Mouse (Mus musculus) embryonic stem cell, embryonic (primary cell): Measurements from ENCODE around the gene Dhx32.

Experiments used
- CTCF ChIA-PET, 4 experiments: fragments of 300-600 bp in 2 of 4; fragments of 350-600 bp in 2 of 4; sonication (Branson Sonifier 250); formaldehyde crosslinking; loops; one replicate each; lab custom pipeline; 2022; ENCODE audit warnings: inconsistent platforms in 2 of 4; lab: Charles Lee
- POLR2A ChIA-PET, 4 experiments: fragments of 300-600 bp in 2 of 4; fragments of 350-600 bp in 2 of 4; sonication (Branson Sonifier 250); formaldehyde crosslinking; loops; one replicate each; lab custom pipeline; 2022; ENCODE audit warnings: antibody characterized with exemption in 4 of 4, inconsistent platforms in 1 of 4; lab: Charles Lee

The Dhx32 gene

GRCm38 (mm10) chr7:133782717-133783435 lies at the start of gene Dhx32:
Gene Dhx32, minus strand, starts transcription at chr7:133782726.
- CTCF ChIA-PET = interaction anchor here in 2 of 4 experiments (0.6 to 1.1 kb wide), 3 partner anchors 19 to 23 kb away, joined by 3 to 5 read pairs (median 4); no protein-coding TSS in a partner anchor
- POLR2A ChIA-PET = interaction anchor here in 1 of 4 experiments (0.6 to 15.8 kb wide), 3 partner anchors 11 to 38 kb away, joined by 3 to 224 read pairs (median 5); no protein-coding TSS in a partner anchor

GRCm38 (mm10) chr7:133829579-133829978 lies 47.1 kb upstream of the Dhx32 start:
- CTCF ChIA-PET = interaction anchor here in 1 of 4 experiments (1.1 kb wide), 1 partner anchor 8 kb away, joined by 3 read pairs; no protein-coding TSS in a partner anchor

GRCm38 (mm10) chr7:133828514-133828913 lies 46.0 kb upstream of the Dhx32 start:
- ChIA-PET CTCF (interaction anchor here in 1 of 4 experiments (1.4 kb wide), 1 partner anchor 395 kb away, joined by 5 read pairs; no protein-coding TSS in a partner anchor), POLR2A (interaction anchor here in 1 of 4 experiments (0.7 kb wide), 1 partner anchor 297 kb away, joined by 3 read pairs; no protein-coding TSS in a partner anchor)

More at GRCm38 (mm10) chr7:133829579-133829978, 47.1 kb upstream of the Dhx32 start:
- POLR2A ChIA-PET = interaction anchor here in 2 of 4 experiments (0.5 to 1.1 kb wide), 2 partner anchors 9 to 37 kb away, joined by 3 read pairs; no protein-coding TSS in a partner anchor

- POLR2A ChIA-PET = no interaction called here
- CTCF ChIA-PET = interaction anchor here in 3 of 4 experiments (0.6 to 2.1 kb wide), 13 partner anchors 9 to 1459 kb away, joined by 3 to 19 read pairs (median 4); no protein-coding TSS in a partner anchor
These were observed 42.1 kb upstream of the Dhx32 start for GRCm38 (mm10) chr7:133824579-133824978.

GRCm38 (mm10) chr7:133823751-133824150 lies 41.2 kb upstream of the Dhx32 start:
- ChIA-PET POLR2A (interaction anchor here in 3 of 4 experiments (0.5 to 1.2 kb wide), 3 partner anchors 48 to 139 kb away, joined by 3 to 4 read pairs (median 3); partner anchors contain the start of gene Fank1 (in 1 of the 3)), CTCF (interaction anchor here in 3 of 4 experiments (0.6 to 2.1 kb wide), 14 partner anchors 8 to 1011 kb away, joined by 3 to 19 read pairs (median 3); no protein-coding TSS in a partner anchor)

- ChIA-PET CTCF (interaction anchor here in 1 of 4 experiments (0.5 kb wide), 1 partner anchor 145 kb away, joined by 3 read pairs; no protein-coding TSS in a partner anchor), POLR2A (interaction anchor here in 1 of 4 experiments (1.0 kb wide), 1 partner anchor 20 kb away, joined by 3 read pairs; no protein-coding TSS in a partner anchor)
These were observed 30.8 kb upstream of the Dhx32 start for GRCm38 (mm10) chr7:133813331-133813730.

- POLR2A ChIA-PET = no interaction called here
- CTCF ChIA-PET = interaction anchor here in 1 of 4 experiments (0.5 kb wide), 1 partner anchor 144 kb away, joined by 3 read pairs; no protein-coding TSS in a partner anchor
These were observed 30.4 kb upstream of the Dhx32 start for GRCm38 (mm10) chr7:133812927-133813326.

- ChIA-PET POLR2A (interaction anchor here in 1 of 4 experiments (0.5 kb wide), 1 partner anchor 12 kb away, joined by 4 read pairs; no protein-coding TSS in a partner anchor), CTCF (interaction anchor here (0.5 to 1.9 kb wide), 13 partner anchors 10 to 763 kb away, joined by 3 to 11 read pairs (median 3); no protein-coding TSS in a partner anchor)
These were observed 23.2 kb upstream of the Dhx32 start for GRCm38 (mm10) chr7:133805614-133806175.

GRCm38 (mm10) chr7:133801823-133802222 lies 19.3 kb upstream of the Dhx32 start:
- ChIA-PET CTCF (no interaction called here), POLR2A (no interaction called here)

- CTCF ChIA-PET = interaction anchor here in 1 of 4 experiments (0.6 kb wide), 1 partner anchor 55 kb away, joined by 17 read pairs; no protein-coding TSS in a partner anchor
These were observed 17.4 kb upstream of the Dhx32 start for GRCm38 (mm10) chr7:133799928-133800327.

GRCm38 (mm10) chr7:133794720-133795119 lies 12.2 kb upstream of the Dhx32 start:
- POLR2A ChIA-PET = interaction anchor here in 2 of 4 experiments (0.7 to 3.6 kb wide), 4 partner anchors 12 to 157 kb away, joined by 4 to 12 read pairs (median 4); partner anchors contain the start of genes Dhx32 (in 1 of the 2) and Edrf1 (in 1 of the 2)
- CTCF ChIA-PET = interaction anchor here in 1 of 4 experiments (0.7 kb wide), 1 partner anchor 84 kb away, joined by 3 read pairs; no protein-coding TSS in a partner anchor

More at GRCm38 (mm10) chr7:133799928-133800327, 17.4 kb upstream of the Dhx32 start:
- POLR2A ChIA-PET = interaction anchor here in 1 of 4 experiments (1.0 to 1.4 kb wide), 2 partner anchors 10 to 26 kb away, joined by 3 to 4 read pairs; no protein-coding TSS in a partner anchor

- ChIA-PET POLR2A (interaction anchor here in 2 of 4 experiments (0.6 to 3.6 kb wide), 7 partner anchors 11 to 630 kb away, joined by 3 to 12 read pairs (median 4); partner anchors contain the start of genes Dhx32 (in 1 of the 2) and Edrf1 (in 1 of the 2)), CTCF (interaction anchor here in 1 of 4 experiments (0.7 kb wide), 1 partner anchor 40 kb away, joined by 9 read pairs; no protein-coding TSS in a partner anchor)
These were observed 11.0 kb upstream of the Dhx32 start for GRCm38 (mm10) chr7:133793248-133794131.

GRCm38 (mm10) chr7:133792771-133793170 lies 10.2 kb upstream of the Dhx32 start:
- CTCF ChIA-PET = no interaction called here

GRCm38 (mm10) chr7:133790608-133791229 lies 8.2 kb upstream of the Dhx32 start:
- ChIA-PET POLR2A (interaction anchor here in 1 of 4 experiments (1.4 to 1.6 kb wide), 2 partner anchors 9 to 30 kb away, joined by 3 to 4 read pairs; no protein-coding TSS in a partner anchor), CTCF (no interaction called here)

More at GRCm38 (mm10) chr7:133792771-133793170, 10.2 kb upstream of the Dhx32 start:
- POLR2A ChIA-PET = interaction anchor here in 2 of 4 experiments (0.6 to 3.6 kb wide), 3 partner anchors 21 to 37 kb away, joined by 3 to 12 read pairs (median 3); no protein-coding TSS in a partner anchor

- ChIA-PET POLR2A (interaction anchor here in 1 of 4 experiments (1.6 kb wide), 1 partner anchor 10 kb away, joined by 4 read pairs; no protein-coding TSS in a partner anchor), CTCF (no interaction called here)
These were observed 7.6 kb upstream of the Dhx32 start for GRCm38 (mm10) chr7:133790171-133790570.

GRCm38 (mm10) chr7:133788147-133788546 lies 5.6 kb upstream of the Dhx32 start:
- ChIA-PET CTCF (no interaction called here), POLR2A (interaction anchor here in 1 of 4 experiments (1.7 kb wide), 1 partner anchor 28 kb away, joined by 4 read pairs; no protein-coding TSS in a partner anchor)
